Mouse (Mus musculus) liver, embryonic 14.5 days (tissue): Measurements from ENCODE around the gene Golga7b. TPM values are rescaled to one million over a fixed set of nuclear protein-coding genes. Genes with fewer than 3 reads are reported as not detected.

Experiments used
- ATAC-seq: fragments of 200-750 bp; cut with Nextera tagmentation; 2 replicates; pipeline ENCODE4 v1.8.0; 2017; ENCODE audit warnings: moderate number of reproducible peaks, mild to moderate bottlenecking, moderate library complexity; ENCODE audit not compliant: insufficient read depth
- DNase-seq, 3 experiments: peaks; one replicate each; pipeline ENCODE4 v3.0.0-alpha.2; 2012 to 2013; ENCODE audit warnings: low read depth in 3 of 3, low spot score in 3 of 3
- H3K27ac ChIP-seq: fragments of 300-500 bp; sonication (generic); 2 replicates; pipeline ENCODE4 v1.5.1; 2014; ENCODE audit warnings: moderate library complexity, mild to moderate bottlenecking, control low read depth, inconsistent platforms
- H3K27me3 ChIP-seq: fragments of 300-500 bp; sonication (generic); 2 replicates; pipeline ENCODE4 v1.6.1; 2014; ENCODE audit warnings: mild to moderate bottlenecking, low read length, moderate library complexity; ENCODE audit not compliant: control insufficient read depth, insufficient read depth
- H3K36me3 ChIP-seq: fragments of 300-500 bp; sonication (generic); replicated peaks from 2 replicates; pipeline ENCODE4 v1.6.1; 2014; ENCODE audit warnings: low read depth; ENCODE audit not compliant: control insufficient read depth, insufficient read depth
- H3K4me1 ChIP-seq, 2 experiments: fragments of 200-500 bp in 1 of 2; fragments of 300-500 bp in 1 of 2; sonication (generic) in 1 of 2; replicated peaks; 2 replicates each; pipeline ENCODE4 v1.6.1; 2012 to 2014; ENCODE audit warnings: antibody characterized with exemption in 1 of 2, inconsistent platforms in 1 of 2, low read length in 1 of 2; ENCODE audit not compliant: control insufficient read depth in 2 of 2, insufficient read depth in 2 of 2
- H3K4me2 ChIP-seq: fragments of 300-500 bp; sonication (generic); 2 replicates; pipeline ENCODE4 v1.6.1; 2014; ENCODE audit warnings: low read depth, mild to moderate bottlenecking, control low read depth, moderate library complexity
- H3K4me3 ChIP-seq, 2 experiments: fragments of 200-500 bp in 1 of 2; fragments of 300-500 bp in 1 of 2; sonication (generic) in 1 of 2; 2 replicates each; pipeline ENCODE4 v1.5.1; 2012 to 2014; ENCODE audit warnings: low read depth in 2 of 2, low read length in 2 of 2, mild to moderate bottlenecking in 2 of 2, control low read depth in 1 of 2, inconsistent platforms in 1 of 2, moderate library complexity in 1 of 2; ENCODE audit not compliant: insufficient read depth in 1 of 2
- H3K9ac ChIP-seq: fragments of 300-500 bp; sonication (generic); replicated peaks from 2 replicates; pipeline ENCODE4 v1.6.1; 2014; ENCODE audit warnings: mild to moderate bottlenecking, control low read depth, moderate library complexity
- H3K9me3 ChIP-seq: fragments of 300-500 bp; sonication (generic); 2 replicates; pipeline ENCODE4 v1.6.1; 2016; ENCODE audit warnings: low read length, mixed read lengths; ENCODE audit not compliant: control insufficient read depth
- CTCF ChIP-seq: IDR thresholded peaks from 2 replicates; pipeline ENCODE4 v1.5.1; 2016; ENCODE audit warnings: antibody characterized with exemption, low read depth, control low read depth
- EP300 ChIP-seq: IDR thresholded peaks from 2 replicates; pipeline ENCODE4 v1.6.1; 2016; ENCODE audit warnings: antibody characterized with exemption, low read depth
- WGBS: fragments of 180-500 bp; shearing (Covaris S2); extraction: QIAGEN DNeasy Blood & Tissue Kit; methylation state at CpG from one replicate; pipeline ENCODE4 v1.1.7; 2014; ENCODE audit not compliant: insufficient replicate concordance; 5-methylcytosine and 5-hydroxymethylcytosine counted together
- polyA plus RNA-seq, 2 experiments: library from polyadenylated mRNA; depleted of rRNA in 1 of 2; stranded (reverse) in 1 of 2; unstranded in 1 of 2; fragments of >200 nt; fragmentation: Nextera tagmentation in 1 of 2; extraction: Ambion mirVana in 1 of 2; gene quantifications; 2 replicates each; pipeline versions ENCODE4 v1.2.1 to v1.2.3; 2012 to 2014

Golga7b gene
- polyA plus RNA-seq, 2 experiments, result not detected

GRCm38 (mm10) chr19:42312191-42312590, 64.8 kb downstream of the Golga7b start:
- 48% methylated on average over 3 of the region's 3 CpGs for WGBS
- no peak for ATAC-seq

DNA sequence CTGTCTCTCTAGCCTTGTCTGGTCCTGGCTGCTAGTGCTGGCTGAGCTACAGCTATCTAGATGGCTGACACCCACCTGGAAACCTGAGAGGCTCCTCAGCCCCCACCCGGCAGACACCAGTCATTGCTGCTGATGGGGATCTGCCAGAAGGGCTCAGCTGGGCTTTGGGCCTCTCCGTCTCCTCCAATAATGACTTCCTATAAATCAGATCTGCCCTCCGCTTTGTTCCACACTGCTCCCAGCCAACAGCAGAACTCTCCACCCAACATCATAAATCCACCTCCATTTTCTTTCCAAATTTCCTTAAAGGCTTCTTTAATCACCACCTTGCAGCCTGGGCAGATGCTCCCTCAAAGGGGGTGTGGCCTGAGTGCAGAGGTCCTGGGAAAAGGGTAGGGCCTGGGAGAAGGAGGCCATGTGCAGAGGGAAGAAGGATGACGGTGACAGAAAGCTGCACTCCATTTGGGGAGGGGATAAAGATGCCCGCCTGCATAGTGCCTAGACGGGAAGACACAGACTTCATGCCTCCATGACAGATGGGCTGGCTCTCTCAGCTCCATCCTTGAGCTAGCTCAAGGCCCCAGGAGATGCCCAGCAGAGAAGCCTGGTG, 67.8 kb downstream of the Golga7b start:
- Histone ChIP-seq H3K36me3 (no peaks in the 10 kb centered on the region), H3K4me1 (no peaks in the 10 kb centered on the region), H3K9ac (no peak overlapping the region), H3K4me3 (no peak overlapping the region), H3K27ac (no peak overlapping the region), H3K27me3 (no peaks in the 10 kb centered on the region), H3K4me2 (no peak overlapping the region), H3K9me3 (no peaks in the 10 kb centered on the region)
- no peak for TF ChIP-seq CTCF
- TF ChIP-seq EP300, result no peak
- WGBS, result 50% methylated on average over 6 of the region's 6 CpGs
- DNase-seq (no peak), ATAC-seq (no peak)

More at GRCm38 (mm10) chr19:42312191-42312590, 64.8 kb downstream of the Golga7b start:
- H3K27me3 ChIP-seq, result no peaks in the 10 kb centered on the region
- H3K9ac ChIP-seq, result no peak overlapping the region
- DNase-seq, result no peak
- no peak overlapping the region for H3K4me3 ChIP-seq
- H3K4me2 ChIP-seq, result no peak overlapping the region
- no peaks in the 10 kb centered on the region for H3K4me1 ChIP-seq
- no peaks in the 10 kb centered on the region for H3K36me3 ChIP-seq
- H3K27ac ChIP-seq, result no peak overlapping the region
- H3K9me3 ChIP-seq, result no peaks in the 10 kb centered on the region
- no peak for TF ChIP-seq CTCF
- TF ChIP-seq EP300, result no peak

DNA sequence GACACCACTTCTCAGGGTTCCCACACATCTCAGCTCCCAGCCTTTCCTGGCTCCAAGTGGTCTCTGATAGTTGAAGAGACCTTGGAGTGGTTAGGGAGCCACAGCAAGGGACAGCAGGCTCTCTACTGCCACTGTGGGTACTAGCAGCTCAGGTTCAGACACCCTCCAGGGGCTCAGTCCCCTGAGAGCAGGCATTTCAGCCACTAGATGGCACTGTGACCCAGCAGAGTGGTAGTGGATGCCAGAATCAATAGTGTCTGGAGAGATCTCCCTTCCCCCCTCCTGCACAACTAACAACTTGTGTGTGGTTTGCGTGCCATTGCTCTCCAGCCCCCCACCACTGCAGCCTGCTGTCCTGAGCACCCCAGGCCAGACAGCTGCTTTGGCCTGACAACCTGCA, 68.5 kb downstream of the Golga7b start:
- Histone ChIP-seq H3K9ac (no peak overlapping the region), H3K9me3 (no peaks in the 10 kb centered on the region), H3K27ac (no peak overlapping the region), H3K27me3 (no peaks in the 10 kb centered on the region), H3K4me1 (no peaks in the 10 kb centered on the region), H3K36me3 (no peaks in the 10 kb centered on the region), H3K4me2 (no peak overlapping the region), H3K4me3 (no peak overlapping the region)
- WGBS, result 13% methylated on average over 1 of the region's 1 CpGs
- no peak for ATAC-seq
- DNase-seq, result peak in 1 of 3 experiments; percentile 11
- TF ChIP-seq CTCF, result peak; percentile 89
- TF ChIP-seq EP300, result no peak

- no peak for ATAC-seq
- Histone ChIP-seq H3K9me3 (no peaks in the 10 kb centered on the region), H3K9ac (no peak overlapping the region), H3K4me3 (no peak overlapping the region), H3K27me3 (no peaks in the 10 kb centered on the region), H3K36me3 (no peaks in the 10 kb centered on the region), H3K4me1 (no peaks in the 10 kb centered on the region), H3K4me2 (no peak overlapping the region), H3K27ac (no peak overlapping the region)
- no peak for DNase-seq
- 72% methylated on average over 2 of the region's 2 CpGs for WGBS
- TF ChIP-seq CTCF, result no peak
- TF ChIP-seq EP300, result no peak
Observed at GRCm38 (mm10) chr19:42316525-42316924, 69.2 kb downstream of the Golga7b start.

DNA sequence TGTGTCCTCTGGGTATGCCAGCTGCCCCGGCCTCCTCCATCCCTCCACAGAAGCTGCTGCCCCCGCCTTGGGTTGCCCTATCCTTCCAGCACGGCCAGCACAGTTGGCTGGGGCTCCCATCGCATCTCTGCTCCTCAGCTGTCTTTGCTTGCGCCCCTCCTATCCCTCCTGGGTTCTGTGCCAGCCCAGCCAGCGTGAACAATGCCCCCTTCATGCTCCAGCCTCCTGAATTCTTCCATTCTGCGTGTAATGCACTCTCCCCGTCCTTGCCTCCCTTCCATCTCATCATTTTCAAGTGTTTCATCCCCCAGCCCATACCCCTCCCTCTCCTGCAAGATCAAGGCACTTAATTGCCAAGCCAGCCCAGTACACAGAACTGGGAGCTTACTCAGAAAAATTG, 69.6 kb downstream of the Golga7b start:
- no peak for TF ChIP-seq EP300
- TF ChIP-seq CTCF, result no peak
- 49% methylated on average over 8 of the region's 8 CpGs for WGBS

More for the DNA sequence above, 69.6 kb downstream of the Golga7b start:
- Histone ChIP-seq H3K4me2 (no peak overlapping the region), H3K9me3 (no peaks in the 10 kb centered on the region), H3K27ac (no peak overlapping the region), H3K9ac (no peak overlapping the region), H3K27me3 (no peaks in the 10 kb centered on the region), H3K36me3 (no peaks in the 10 kb centered on the region), H3K4me3 (no peak overlapping the region), H3K4me1 (no peaks in the 10 kb centered on the region)
- no peak for ATAC-seq
- DNase-seq, result no peak
